Mouse (Mus musculus) megakaryocyte, embryonic 14.5 days (primary cell): ENCODE results near the gene Capn6.

Experiments
- FLI1 ChIP-seq: IDR thresholded peaks from 2 replicates; pipeline ENCODE4 v1.6.1; 2012; ENCODE audit warnings: low read length, inconsistent platforms, mixed read lengths
- GATA1 ChIP-seq: IDR thresholded peaks from 3 replicates; pipeline ENCODE4 v1.6.1; 2012; ENCODE audit warnings: mixed read lengths, low read length, inconsistent platforms, borderline replicate concordance

DNA sequence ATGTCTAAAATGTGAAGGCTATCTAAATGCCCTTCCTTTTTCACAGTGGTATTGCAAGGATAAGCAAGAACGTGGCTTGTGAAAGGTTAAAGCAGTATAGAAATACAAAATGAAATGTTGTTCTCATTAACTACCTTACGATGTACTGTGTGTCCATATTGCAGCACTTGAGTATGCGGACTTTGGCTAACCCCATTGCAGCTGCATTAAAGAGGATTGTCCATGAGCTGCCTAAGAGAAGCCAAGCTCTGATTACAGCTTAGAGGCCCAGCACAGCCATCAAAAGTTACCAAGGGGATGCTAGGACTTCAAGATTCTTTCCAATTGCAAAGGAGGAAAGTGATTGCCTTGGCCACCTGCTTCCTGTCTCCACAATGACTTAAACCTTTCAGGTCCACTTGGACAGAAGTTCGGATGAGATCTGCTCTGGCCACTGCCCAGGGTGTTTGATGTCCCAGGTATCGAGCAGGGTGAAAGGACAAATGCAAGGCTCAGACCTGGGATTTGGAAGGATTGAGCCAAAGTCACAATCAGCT lies 40.0 kb upstream of the Capn6 start:
- no peak for TF ChIP-seq GATA1
- TF ChIP-seq FLI1: no peak
